Mouse (Mus musculus) hindbrain, embryonic 16.5 days (tissue): ENCODE results near the gene Pde4d. TPM values are rescaled to one million over a fixed set of nuclear protein-coding genes. Genes with fewer than 3 reads are reported as not detected.

Experiments
- ATAC-seq: fragments of 200-750 bp; cut with Nextera tagmentation; 2 replicates; pipeline ENCODE4 v1.8.0; 2017; ENCODE audit warnings: moderate TSS enrichment, moderate library complexity
- H3K27ac ChIP-seq: fragments of 300-500 bp; sonication (generic); 2 replicates; pipeline ENCODE4 v1.5.1; 2014; ENCODE audit warnings: low read depth, mild to moderate bottlenecking, control low read depth, low read length, moderate library complexity
- H3K27me3 ChIP-seq: fragments of 300-500 bp; sonication (generic); replicated peaks from 2 replicates; pipeline ENCODE4 v1.6.1; 2014; ENCODE audit warnings: low read length; ENCODE audit not compliant: control insufficient read depth, insufficient read depth
- H3K36me3 ChIP-seq: fragments of 300-500 bp; sonication (generic); 2 replicates; pipeline ENCODE4 v1.6.1; 2014; ENCODE audit warnings: mild to moderate bottlenecking, low read length, moderate library complexity, mixed read lengths; ENCODE audit not compliant: control insufficient read depth, insufficient read depth
- H3K4me1 ChIP-seq: fragments of 300-500 bp; sonication (generic); 2 replicates; pipeline ENCODE4 v1.6.1; 2014; ENCODE audit warnings: low read depth, low read length; ENCODE audit not compliant: control insufficient read depth, insufficient read depth
- H3K4me2 ChIP-seq: fragments of 300-500 bp; sonication (generic); 2 replicates; pipeline ENCODE4 v1.6.1; 2014; ENCODE audit warnings: mild to moderate bottlenecking, low read length, control low read depth, moderate library complexity
- H3K4me3 ChIP-seq: fragments of 300-500 bp; sonication (generic); 2 replicates; pipeline ENCODE4 v1.5.1; 2014; ENCODE audit warnings: mild to moderate bottlenecking, low read length, control low read depth, moderate library complexity
- H3K9ac ChIP-seq: fragments of 300-500 bp; sonication (generic); 2 replicates; pipeline ENCODE4 v1.6.1; 2014; ENCODE audit warnings: low read depth, mild to moderate bottlenecking, control low read depth, low read length, moderate library complexity
- H3K9me3 ChIP-seq: fragments of 300-500 bp; sonication (generic); 2 replicates; pipeline ENCODE4 v1.6.1; 2014; ENCODE audit warnings: mild to moderate bottlenecking, low read length, moderate library complexity; ENCODE audit not compliant: control insufficient read depth
- WGBS: fragments of 180-500 bp; shearing (Covaris S2); extraction: QIAGEN DNeasy Blood & Tissue Kit; methylation state at CpG from one replicate; pipeline ENCODE4 v1.1.7; 2014; 5-methylcytosine and 5-hydroxymethylcytosine counted together
- polyA plus RNA-seq: library from polyadenylated mRNA; unstranded; fragments of >200 nt; fragmentation: Nextera tagmentation; extraction: Ambion mirVana; gene quantifications from 2 replicates; pipeline ENCODE4 v1.2.1, GENCODE M21; 2015

The Pde4d gene
- polyA plus RNA-seq, 1 experiment from 2014 or later: 18.5 TPM

GRCm38 (mm10) chr13:108538760-108539369 lies 89.1 kb downstream of the Pde4d start:
- WGBS: 65% methylated on average over 1 of the region's 1 CpGs
- H3K4me2 ChIP-seq: no peak overlapping the region

GRCm38 (mm10) chr13:108541488-108541887 lies 91.7 kb downstream of the Pde4d start:
- Histone ChIP-seq H3K27ac (no peak overlapping the region), H3K9ac (no peak overlapping the region), H3K4me2 (no peak overlapping the region), H3K9me3 (no peaks in the 10 kb centered on the region), H3K27me3 (no peaks in the 10 kb centered on the region), H3K4me1 (no peaks in the 10 kb centered on the region), H3K4me3 (no peak overlapping the region), H3K36me3 (no peaks in the 10 kb centered on the region)
- no peak for ATAC-seq
- WGBS: 86% methylated on average over 3 of the region's 3 CpGs

More at GRCm38 (mm10) chr13:108538760-108539369, 89.1 kb downstream of the Pde4d start:
- Histone ChIP-seq H3K4me3 (no peak overlapping the region), H3K4me1 (no peaks in the 10 kb centered on the region), H3K27me3 (no peaks in the 10 kb centered on the region), H3K9me3 (no peaks in the 10 kb centered on the region), H3K36me3 (no peaks in the 10 kb centered on the region), H3K27ac (no peak overlapping the region), H3K9ac (no peak overlapping the region)
- no peak for ATAC-seq

GRCm38 (mm10) chr13:108542342-108542761 lies 92.6 kb downstream of the Pde4d start:
- ATAC-seq: no peak
- Histone ChIP-seq H3K4me1 (no peaks in the 10 kb centered on the region), H3K9ac (no peak overlapping the region), H3K4me3 (no peak overlapping the region), H3K36me3 (no peaks in the 10 kb centered on the region), H3K27ac (no peak overlapping the region), H3K27me3 (no peaks in the 10 kb centered on the region), H3K9me3 (no peaks in the 10 kb centered on the region), H3K4me2 (no peak overlapping the region)
- 48% methylated on average over 5 of the region's 5 CpGs for WGBS

- Histone ChIP-seq H3K4me2 (no peak overlapping the region), H3K27me3 (no peaks in the 10 kb centered on the region), H3K4me3 (no peak overlapping the region), H3K4me1 (no peaks in the 10 kb centered on the region), H3K36me3 (no peaks in the 10 kb centered on the region), H3K9me3 (no peaks in the 10 kb centered on the region), H3K27ac (no peak overlapping the region), H3K9ac (no peak overlapping the region)
- no peak for ATAC-seq
- 76% methylated on average over 5 of the region's 5 CpGs for whole genome bisulfite sequencing
Measured at GRCm38 (mm10) chr13:108552288-108552687, 102.5 kb downstream of the Pde4d start.

- H3K9ac ChIP-seq: no peak overlapping the region
- WGBS: 82% methylated on average over 5 of the region's 5 CpGs
Measured at GRCm38 (mm10) chr13:108552995-108553394, 103.2 kb downstream of the Pde4d start.

GRCm38 (mm10) chr13:108554901-108555300 lies 105.2 kb downstream of the Pde4d start:
- Histone ChIP-seq H3K27ac (no peak overlapping the region), H3K27me3 (no peaks in the 10 kb centered on the region), H3K4me1 (no peaks in the 10 kb centered on the region), H3K4me2 (no peak overlapping the region), H3K36me3 (no peaks in the 10 kb centered on the region), H3K9ac (no peak overlapping the region), H3K9me3 (no peaks in the 10 kb centered on the region), H3K4me3 (no peak overlapping the region)
- ATAC-seq: no peak

More at GRCm38 (mm10) chr13:108552995-108553394, 103.2 kb downstream of the Pde4d start:
- no peak overlapping the region for H3K4me3 ChIP-seq
- H3K4me2 ChIP-seq: no peak overlapping the region
- no peaks in the 10 kb centered on the region for H3K4me1 ChIP-seq
- no peak overlapping the region for H3K27ac ChIP-seq
- no peak for ATAC-seq
- no peaks in the 10 kb centered on the region for H3K9me3 ChIP-seq
- H3K36me3 ChIP-seq: no peaks in the 10 kb centered on the region
- H3K27me3 ChIP-seq: no peaks in the 10 kb centered on the region

GRCm38 (mm10) chr13:108596938-108597337 lies 147.2 kb downstream of the Pde4d start:
- H3K4me2 ChIP-seq: no peak overlapping the region
- H3K27me3 ChIP-seq: no peaks in the 10 kb centered on the region
- H3K9me3 ChIP-seq: no peaks in the 10 kb centered on the region
- H3K36me3 ChIP-seq: no peaks in the 10 kb centered on the region
- WGBS: 80% methylated on average over 3 of the region's 3 CpGs
- H3K9ac ChIP-seq: no peak overlapping the region
- no peak overlapping the region for H3K4me3 ChIP-seq
- H3K4me1 ChIP-seq: no peaks in the 10 kb centered on the region
- no peak for ATAC-seq
- H3K27ac ChIP-seq: no peak overlapping the region

- H3K4me3 ChIP-seq: no peak overlapping the region
- H3K9ac ChIP-seq: no peak overlapping the region
- ATAC-seq: no peak
- 82% methylated on average over 3 of the region's 3 CpGs for WGBS
- H3K27ac ChIP-seq: no peak overlapping the region
- no peaks in the 10 kb centered on the region for H3K27me3 ChIP-seq
- H3K4me1 ChIP-seq: no peaks in the 10 kb centered on the region
- H3K4me2 ChIP-seq: no peak overlapping the region
- no peaks in the 10 kb centered on the region for H3K36me3 ChIP-seq
- H3K9me3 ChIP-seq: no peaks in the 10 kb centered on the region
Measured at GRCm38 (mm10) chr13:108598673-108599072, 148.9 kb downstream of the Pde4d start.

- Histone ChIP-seq H3K27me3 (no peaks in the 10 kb centered on the region), H3K27ac (no peak overlapping the region), H3K9me3 (no peaks in the 10 kb centered on the region), H3K4me2 (no peak overlapping the region), H3K4me1 (no peaks in the 10 kb centered on the region), H3K9ac (no peak overlapping the region), H3K36me3 (no peaks in the 10 kb centered on the region), H3K4me3 (no peak overlapping the region)
- ATAC-seq: 0 out of 2 replicates have a peak, but pooled peaks have one; percentile 52
- WGBS: 69% methylated on average over 6 of the region's 6 CpGs
Measured at GRCm38 (mm10) chr13:108599186-108599900, 149.6 kb downstream of the Pde4d start.
